Mouse (Mus musculus) heart, adult 11 months (tissue): ENCODE measurements around the gene Zfyve21.

Source experiments
- DNase-seq: peaks from one replicate; pipeline ENCODE4 v3.0.0; 2022

Gene Zfyve21

DNA sequence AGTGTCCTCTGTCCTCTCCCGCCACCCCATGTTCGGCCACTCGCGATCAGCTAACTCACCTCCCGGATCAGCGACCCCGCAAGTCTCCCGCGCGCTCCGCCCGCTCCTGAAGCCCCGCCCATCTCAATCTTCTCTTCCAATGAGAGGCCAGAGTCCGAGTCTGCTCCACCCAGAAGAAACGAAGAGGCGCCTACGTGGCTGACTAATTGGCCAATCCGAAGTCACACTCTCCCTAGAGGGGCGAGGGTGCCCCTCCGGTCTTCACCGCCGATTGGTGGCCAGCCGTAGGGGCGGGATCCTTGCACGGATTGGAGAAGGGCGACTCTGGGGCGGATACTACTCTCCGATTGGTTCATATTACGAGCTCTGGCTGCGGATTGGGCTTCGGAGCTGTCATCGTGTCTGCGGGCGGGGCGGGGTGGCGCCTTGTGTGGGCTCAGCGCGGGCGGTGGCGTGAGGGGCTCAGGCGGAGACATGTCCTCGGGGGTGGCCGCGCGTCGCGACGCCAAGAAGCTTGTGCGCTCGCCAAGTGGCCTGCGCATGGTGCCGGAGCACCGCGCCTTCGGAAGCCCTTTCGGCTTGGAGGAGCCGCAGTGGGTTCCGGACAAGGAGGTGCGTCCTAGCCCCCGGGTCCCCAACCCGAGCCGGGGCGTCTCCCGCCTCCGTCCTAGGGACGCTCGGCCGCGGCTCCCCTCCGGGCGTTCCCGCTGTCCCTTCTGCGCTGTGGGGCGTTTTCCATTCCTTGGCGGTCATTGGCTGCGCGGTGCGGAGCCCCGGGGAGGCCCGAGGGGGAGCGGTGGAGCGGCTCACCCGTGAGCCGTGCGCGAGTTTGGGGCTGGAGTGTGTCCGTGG is at the start of gene Zfyve21, which contains the start of gene Xrcc3:
TSS of gene Zfyve21 (plus strand) at position 405 of the 852 bp plus-strand sequence.
TSS of gene Xrcc3 (minus strand) at position 108 of the 852 bp plus-strand sequence.
- peak; percentile 100 for DNase-seq

DNA sequence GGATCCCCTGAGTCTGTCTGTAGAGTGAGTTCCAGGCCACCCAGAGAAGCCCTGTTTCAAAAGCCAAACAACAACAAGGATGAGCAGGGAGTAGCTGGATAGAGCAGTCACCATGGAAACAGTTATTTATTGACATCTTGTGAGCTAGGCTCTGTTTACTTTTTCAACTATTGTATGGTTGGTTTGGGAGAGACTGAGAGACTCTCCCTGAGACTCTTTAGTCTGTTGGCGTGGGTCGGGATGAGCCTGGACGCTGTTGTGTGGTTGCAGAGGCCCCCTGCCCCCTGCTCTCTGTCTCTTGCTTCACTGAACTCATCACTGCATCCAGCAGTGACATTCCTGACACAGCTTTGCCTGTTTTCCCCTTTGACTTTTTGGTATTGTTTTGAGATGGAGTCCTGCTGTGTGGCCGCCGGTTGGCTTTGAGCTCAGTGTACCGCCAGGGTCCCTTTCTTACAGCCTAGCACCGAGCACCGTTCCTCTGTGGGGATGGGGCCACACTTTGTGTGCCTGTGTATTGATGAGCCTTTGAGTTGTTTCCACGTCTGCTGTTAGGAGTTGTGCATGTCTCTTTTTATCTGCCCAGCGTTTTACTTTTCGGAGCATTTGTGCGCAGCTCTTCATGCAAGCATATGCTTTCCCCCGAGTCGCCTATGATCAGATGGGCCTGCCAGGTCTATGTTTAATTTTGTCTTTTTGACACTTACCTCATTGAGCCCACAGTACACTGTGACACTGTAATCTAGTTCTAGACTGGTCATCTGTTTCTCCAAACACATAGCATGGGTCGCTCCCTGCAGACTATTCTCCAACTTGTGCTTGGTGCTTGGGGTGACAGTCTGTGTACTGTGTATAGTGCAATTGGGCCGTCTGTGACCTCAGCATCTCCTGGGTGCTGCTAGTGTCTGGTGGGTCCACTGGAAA is 47.4 kb upstream of the Zfyve21 start:
- DNase-seq, result peak; percentile 86

DNA sequence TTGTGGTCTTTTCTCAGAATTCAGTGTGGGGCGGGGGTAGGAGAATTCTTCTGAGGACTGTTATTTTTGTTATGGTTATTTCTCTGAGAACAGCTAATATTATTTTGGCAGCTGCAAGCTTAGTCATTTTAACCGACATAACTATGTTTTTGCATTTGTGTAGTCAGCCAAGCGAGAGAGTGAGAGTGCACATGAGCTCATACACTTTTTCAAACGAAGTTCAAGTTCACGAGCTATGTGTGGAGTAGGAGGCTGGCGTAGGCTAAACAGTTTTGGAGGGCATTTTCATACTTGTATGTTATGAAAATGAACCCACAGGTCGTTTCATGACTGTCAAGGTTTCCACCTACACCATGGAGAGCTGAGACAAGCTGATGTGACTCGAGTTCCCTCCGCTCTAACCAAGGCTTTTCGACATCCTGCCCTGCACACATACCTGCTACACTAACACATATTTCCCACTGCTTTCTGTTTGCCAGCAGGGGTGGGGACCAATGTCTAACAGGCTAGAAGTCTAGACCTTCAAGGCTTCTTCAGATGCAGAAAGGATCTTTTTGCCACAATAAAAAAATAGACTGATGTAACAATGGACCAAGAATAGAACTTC is 45.5 kb upstream of the Zfyve21 start:
- no peak for DNase-seq

DNA sequence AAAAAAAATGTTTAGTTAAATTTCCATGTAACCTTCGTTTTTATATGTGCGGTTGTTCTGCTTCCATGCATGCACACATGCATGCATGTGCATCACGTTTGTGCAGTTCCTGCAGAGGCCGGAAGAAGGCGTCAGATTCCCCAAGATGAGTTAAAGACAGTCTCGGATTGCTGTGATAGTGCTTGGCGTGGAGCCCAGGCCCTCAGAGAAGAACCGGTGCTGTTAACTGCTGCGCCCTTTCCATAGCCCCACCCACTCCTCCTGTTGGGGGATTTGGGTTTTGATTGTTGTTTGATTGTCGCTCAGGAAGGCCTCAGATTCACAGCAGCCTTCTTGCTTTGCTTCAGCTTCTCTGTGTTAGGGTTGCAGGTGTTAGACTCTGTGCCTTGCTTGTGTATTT is 44.7 kb upstream of the Zfyve21 start:
- DNase-seq, result peak; percentile 96

DNA sequence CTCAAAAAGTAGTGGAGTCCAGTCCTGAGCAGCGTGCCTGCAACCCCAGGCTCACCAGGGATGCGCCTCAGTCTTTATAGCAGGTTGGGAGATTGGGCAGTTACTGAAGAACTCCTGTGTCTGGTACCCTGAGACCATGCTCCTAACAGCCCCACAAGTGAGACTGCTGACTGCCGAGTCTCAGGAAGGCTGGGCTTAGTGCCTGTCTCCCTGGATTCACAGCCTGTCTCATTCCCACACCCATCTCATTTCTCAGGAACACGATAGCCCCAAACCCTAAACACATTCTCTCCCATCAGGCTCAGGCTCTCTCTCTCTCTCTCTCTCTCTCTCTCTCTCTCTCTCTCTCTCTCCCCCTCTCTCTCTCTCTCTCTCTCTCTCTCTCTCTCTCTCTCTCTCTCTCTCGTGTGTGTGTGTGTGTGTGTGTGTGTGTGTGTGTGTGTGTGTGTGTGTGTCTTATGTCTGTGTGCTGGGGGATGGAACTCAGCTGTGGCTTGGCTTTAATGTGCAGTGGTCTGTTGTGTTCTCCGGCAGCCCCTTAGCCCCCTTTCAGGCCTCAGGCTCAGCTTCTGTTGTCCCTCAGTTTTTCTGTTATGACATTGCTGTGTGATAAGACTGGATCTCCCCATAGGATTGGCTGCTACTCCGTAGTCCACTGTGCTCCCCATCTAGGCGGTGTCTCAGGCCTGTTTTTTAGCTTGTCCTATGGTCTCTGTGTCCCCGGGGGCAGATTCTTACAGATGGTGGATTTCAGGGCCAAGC is 44.0 kb upstream of the Zfyve21 start:
- no peak for DNase-seq

DNA sequence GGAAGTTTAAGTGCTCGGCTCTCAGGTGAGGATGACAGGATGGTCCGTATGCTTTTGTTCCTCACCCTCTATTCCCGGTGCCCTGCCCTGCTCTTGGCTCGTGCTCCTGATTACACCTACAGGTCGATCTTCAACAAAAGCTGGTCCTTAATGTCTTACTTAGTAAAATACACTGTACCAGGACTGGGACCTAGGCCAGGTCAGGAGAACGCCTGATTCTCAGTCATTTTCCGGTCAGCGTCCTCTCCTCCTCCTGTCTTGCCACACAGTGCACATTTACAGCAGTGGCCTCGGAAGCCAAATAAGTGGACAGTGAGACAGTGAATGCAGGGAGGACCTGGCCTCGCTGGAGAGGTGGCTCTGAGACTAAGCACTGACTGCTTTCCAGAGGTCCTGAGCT is 43.3 kb upstream of the Zfyve21 start:
- DNase-seq, result no peak

DNA sequence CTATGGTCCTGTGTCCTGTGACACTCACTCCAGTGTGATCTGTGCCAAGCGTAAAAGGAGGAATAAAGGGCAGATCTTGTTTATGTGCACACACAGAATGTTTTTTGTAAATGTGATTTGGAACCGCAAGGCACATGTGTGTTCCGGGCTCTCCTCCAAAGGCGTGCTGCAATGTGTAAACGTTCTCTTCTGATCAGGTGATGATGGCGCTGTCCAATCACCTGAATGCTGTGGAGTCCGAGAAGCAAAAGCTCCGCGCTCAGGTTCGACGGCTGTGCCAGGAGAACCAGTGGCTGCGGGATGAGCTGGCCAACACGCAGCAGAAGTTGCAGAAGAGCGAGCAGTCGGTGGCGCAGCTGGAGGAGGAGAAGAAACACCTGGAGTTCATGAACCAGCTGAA is 39.8 kb upstream of the Zfyve21 start:
- DNase-seq, result peak; percentile 87

DNA sequence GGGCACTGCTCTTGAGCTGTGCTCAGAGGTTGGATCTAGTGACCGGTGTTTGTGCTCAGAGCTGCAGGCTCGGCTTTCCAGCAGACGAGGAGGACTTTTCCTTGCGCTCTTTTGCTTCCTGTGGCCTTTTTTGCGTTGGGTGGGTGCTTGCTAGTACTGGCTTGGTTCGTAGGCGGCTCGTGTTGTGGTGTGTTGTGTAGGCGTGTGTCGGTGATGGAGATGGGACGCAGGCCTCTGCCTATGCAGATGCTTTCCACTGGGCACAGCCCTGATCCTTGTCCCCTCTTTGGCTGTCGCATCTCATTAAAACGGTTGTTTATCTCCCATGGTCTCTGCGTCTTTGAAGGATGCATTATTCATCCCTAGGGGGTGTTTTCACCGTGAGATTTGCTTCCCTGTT is 39.1 kb upstream of the Zfyve21 start:
- peak; percentile 80 for DNase-seq

DNA sequence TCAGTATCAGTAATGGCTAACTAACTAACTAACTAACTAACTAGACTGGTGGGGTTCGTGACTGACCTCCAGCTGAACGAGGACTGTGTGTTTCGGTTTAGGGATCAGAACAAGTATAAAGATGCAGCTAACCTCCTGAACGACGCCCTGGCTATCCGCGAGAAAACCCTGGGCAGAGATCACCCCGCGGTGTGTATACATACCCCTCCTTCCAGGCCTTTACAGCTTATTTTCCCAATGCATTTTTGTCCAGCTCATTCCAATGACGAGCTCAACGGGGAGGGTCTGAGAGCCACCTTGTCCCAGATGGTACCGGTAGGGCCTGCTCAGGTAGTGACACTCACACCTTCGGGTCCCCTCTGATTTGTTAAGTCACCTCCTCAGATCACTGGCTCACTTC is 36.1 kb upstream of the Zfyve21 start:
- DNase-seq, result peak; percentile 78

DNA sequence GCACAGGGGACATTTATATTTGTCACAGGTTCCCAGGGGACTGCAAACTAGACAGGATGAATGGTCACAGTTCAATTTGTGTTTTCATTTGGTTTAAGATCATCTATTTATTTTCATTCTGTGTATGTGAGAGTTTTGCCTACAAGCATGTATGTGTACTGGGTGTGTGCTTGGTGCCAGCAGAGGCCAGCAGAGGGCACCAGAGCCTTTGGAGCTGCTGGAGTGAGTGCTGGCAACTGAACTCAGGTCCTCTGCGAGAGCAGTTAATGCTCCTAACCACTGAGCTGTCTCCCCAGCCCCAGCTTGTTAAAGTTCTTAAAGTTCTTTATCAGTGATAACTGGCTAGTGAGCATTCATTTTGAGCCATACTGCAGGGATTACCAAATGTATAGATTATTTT is 34.4 kb upstream of the Zfyve21 start:
- no peak for DNase-seq

DNA sequence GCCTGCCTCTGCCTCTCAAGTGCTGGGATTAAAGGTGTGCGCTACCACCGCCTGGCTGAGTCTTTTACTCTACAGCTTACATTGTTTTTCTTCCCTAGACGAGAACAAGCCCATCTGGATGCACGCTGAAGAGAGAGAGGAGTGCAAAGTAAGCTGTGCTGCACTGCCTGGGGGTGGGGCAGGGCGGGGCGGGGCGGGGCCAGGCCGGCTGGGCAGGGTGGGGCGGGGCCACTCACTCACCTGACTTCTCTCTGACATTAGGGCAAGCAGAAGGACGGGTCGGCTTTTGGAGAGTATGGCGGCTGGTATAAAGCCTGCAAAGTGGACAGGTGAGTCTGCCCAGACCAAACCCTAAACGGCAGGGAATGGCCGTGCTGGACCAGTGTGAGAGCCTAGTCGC is 28.8 kb upstream of the Zfyve21 start:
- DNase-seq, result no peak

DNA sequence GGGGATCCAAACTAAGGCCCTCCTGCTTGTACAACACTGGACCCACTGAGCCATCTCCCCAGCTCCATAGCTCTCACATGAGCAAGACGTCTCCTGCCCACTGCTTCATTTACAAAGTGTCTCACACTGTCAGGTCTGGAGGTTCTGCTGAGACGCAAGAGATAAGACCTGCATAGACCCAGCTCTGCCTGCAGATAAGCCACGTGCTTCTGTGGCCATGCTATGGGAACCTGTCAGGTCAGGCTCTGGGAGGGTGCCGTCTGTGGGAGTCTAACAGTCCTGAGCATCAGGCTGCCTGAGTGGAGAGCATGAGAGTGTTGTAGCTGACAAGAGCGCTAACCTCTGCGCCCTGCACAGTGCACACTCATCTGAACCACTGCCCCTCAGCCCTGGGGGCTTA is 27.0 kb upstream of the Zfyve21 start:
- DNase-seq, result no peak

DNA sequence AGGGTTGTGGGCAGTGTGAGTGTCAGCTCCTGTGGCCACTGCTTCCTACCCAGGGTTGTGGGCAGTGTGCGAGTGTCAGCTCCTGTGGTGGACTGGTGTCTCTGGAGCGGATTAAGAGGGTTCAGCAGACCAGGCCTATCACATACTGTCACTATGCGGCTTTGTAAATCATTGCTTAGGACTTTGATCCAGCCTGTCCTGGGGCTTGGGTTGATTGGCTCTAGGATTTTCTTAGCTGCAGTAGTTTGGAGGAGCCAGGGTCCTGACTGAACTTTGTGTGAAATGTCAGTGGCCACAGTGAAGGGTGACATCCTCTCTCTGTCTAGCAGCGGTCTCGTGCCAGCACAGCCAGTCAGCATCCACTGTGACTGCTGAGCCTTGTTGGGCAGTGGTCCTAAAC is 23.9 kb upstream of the Zfyve21 start:
- no peak for DNase-seq

DNA sequence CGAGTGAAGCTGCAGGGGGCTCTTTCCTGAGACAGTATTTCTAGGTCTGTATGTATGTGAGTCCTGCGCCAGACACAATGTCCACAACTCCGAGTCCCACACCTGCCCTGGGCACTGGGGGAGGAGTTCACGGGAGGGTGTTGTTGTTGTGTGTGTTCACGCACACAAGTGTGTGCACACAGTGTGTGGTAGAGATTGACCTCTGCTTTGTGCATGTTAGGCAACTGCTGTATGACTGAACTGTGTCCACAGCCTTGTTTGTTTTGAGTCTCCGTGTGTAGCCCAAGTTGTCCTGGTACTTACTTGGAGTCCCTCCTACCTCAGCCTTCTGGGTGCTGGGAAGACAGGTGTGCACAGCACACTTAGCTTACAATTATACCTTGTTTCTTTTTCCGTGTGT is 23.3 kb upstream of the Zfyve21 start:
- no peak for DNase-seq

DNA sequence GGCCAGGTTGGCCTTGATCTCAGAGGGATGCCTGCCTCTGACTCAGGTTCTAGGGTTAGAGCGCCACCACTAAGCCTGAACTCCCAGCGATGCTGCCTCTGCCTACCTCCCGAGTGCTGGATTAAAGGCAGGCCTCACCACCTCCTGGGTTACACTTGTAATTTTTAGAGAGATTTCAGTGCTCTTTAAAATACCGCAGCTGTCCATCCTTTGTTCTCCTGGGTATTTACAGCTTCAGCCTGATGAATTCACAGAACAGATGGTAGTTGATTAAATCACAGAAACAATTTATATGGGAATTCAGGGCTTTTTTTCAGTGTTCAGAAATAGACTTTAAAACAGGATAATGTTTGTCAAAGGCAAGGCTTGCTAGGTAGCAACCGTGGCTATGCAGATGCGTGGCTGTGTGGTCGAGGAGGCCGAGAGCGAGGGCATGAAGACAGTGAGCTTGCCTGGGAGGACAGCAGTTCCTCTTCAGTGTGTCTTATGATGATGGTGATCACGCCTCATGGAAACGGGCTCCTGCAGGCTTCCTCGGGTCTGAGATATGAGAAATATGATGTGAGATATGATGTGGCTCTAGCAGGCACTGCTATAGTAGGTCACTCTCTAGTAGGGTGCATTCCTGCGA is 22.4 kb upstream of the Zfyve21 start:
- no peak for DNase-seq

DNA sequence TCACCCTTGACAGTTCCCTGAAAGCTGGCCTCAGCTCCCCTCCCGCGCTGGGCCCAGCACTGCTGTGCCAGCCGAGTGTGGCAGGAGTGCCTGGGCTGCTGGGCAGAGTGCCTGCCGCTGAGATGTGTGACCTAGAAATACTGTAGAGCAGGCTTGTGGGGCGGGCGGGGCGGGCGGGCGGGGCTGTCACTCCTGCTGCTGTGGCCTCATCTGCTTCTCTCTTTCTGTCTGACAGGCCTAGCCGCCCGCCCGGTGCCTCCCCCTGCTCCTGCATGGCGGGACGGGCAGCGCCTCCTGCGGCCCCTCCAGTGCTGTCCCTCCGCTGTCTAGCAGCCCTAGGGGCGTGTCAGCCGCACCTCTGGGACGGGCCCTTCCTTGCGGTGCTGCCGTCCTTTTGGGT is 19.9 kb upstream of the Zfyve21 start:
- peak; percentile 96 for DNase-seq

DNA sequence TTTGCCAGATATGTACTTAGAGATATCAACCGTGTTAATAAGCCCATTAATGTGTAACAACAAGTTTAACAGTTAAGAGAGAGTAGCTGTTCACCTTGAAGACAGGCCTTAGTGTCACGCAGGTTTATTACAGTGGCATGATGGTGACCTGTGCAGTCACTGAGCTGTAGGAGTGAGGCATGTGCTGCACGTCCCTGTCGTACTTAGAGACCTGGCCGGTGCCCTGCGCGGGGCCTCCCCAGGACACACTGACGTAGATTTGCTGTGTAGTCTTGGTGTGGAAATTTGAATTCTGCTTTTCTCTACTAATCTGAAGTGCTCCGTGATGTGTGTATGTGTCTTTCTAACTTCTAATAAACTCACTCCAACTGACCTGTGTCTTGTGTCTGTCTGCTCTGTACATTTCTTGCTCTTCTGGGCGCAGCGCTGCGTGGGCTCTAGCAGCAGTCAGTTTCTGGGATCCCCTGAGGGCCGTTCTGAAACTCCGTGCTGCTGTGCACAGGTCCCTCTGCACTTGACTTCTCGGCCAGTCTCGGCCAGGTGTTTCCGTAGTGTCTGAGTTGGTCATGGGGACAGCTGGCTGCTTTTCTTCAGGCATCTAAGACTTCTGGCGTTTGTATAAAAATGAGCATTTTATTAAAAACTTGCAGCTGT is 19.3 kb upstream of the Zfyve21 start:
- no peak for DNase-seq

DNA sequence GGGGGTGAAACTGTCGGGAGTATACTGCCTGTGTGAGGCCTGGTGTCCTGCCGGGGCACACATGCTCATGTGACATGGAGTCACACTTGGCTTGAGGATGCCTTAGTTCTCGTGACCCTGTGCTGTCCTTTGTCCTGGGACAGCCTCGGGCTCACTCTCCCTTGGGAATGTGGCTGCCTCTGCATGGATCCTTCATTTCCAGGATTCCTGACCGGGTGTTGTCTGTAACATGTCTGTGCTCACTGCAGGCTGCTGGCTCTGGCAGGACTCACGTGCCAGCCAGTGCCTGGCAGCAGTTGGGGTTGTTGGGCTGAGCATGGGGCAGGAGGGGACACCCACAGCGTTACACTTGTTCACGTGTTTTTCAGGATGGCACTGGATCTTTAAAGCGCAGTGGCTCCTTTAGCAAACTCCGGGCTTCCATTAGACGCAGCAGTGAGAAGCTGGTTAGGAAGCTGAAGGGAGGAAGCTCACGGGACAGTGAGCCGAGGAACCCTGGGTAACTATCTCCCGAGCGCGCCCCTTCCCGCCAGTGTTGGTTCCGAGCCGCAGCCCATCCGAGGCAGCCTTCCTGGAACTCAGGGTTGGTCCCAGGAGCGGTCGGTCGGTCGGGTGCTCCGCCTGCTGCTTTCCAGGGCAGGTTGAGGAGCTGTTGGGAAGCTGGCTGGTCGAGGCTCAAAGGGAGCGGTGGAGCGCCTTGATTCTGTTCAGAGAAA is 18.6 kb upstream of the Zfyve21 start:
- DNase-seq, result peak; percentile 98

DNA sequence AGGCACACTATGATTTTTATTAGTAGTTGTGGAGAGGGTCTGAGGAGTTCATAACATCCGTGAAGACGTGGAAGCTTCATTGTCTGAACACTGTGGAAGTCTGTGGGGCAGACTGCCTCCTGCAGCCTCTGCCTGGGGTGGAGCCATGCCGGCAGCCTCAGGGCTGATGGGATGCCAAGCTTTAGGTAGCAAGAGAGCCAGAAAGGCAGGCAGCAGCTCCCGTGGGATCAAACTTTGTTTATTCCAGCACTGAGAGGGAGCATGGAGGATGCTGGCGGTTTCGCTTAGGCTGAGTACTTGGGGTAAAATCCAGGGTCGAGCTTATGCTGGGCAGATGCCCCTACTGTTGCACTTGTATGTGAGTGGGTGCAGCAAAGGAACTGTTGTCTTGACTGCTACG is 16.7 kb upstream of the Zfyve21 start:
- no peak for DNase-seq

DNA sequence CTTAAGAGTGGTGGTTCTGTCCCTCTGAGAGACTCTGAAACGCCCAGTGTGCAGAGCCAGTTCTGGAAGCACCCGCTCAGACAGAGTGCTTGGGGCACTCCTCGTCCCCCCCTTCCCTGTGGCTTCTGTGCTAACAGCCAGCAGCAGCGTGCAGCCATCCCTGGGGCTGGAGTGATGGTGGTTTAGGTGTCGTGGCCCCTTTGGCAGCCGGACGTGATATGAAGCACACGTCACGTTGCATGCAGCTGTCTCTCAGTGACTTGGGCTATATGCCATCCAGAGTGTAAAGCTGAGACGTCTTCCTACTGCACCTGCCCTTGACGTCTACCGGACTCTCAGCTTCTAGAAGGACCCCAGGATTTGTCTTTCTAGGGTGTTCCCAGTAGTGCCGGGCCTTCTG is 15.5 kb upstream of the Zfyve21 start:
- no peak for DNase-seq
